ENCODE assay signal across 10 mouse cellular contexts in the genomic region with DNA sequence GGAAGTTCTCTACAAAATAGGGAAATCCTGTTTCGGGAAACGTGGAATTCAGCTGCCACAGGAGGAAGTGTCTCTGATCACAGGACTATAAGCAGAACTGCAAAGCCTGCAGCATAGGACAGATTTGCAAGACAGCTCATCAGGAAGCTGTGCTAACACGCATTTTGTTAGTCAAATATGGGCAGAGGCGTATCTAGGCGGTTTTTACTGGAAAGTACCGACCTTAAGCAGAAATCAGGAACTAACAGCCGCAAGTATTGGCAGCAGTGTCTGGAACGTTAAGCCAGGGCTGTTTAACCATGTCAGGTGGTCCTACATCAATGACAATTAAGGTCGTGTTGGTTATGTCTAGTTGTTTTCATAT. TPM values are rescaled to one million over a fixed set of nuclear protein-coding genes. Genes with fewer than 3 reads are reported as not detected.
DNase-seq lines count a peak whose midpoint lies in the region; ATAC-seq and TF ChIP-seq lines count a peak whose summit lies in the region.
"Had no signal": no experiment of that assay in that cellular context is flagged by ENCODE, and none has a peak within 500 bp of the region (broad histone marks: within the 10 kb centered on the region; RNA-seq: fewer than 3 reads in every experiment).

No protein-coding gene starts in this region.

- 61% methylated on average over 9 of the region's 9 CpGs for WGBS in embryonic facial prominence, embryonic 14.5 days
- WGBS in embryonic facial prominence, embryonic 10.5 days, result 82% methylated on average over 9 of the region's 9 CpGs
- 10% methylated on average over 9 of the region's 9 CpGs for WGBS in liver, embryonic 14.5 days (ENCODE audit: insufficient replicate concordance)
- WGBS in hindbrain, embryonic 11.5 days, result 86% methylated on average over 9 of the region's 9 CpGs
- 84% methylated on average over 9 of the region's 9 CpGs for WGBS in forebrain, embryonic 12.5 days

- ATAC-seq in embryonic facial prominence, embryonic 14.5 days (ENCODE audit: low read depth), result no peak
- ATAC-seq in granulocyte monocyte progenitor cell, adult 5-6 weeks (replicated peaks; ENCODE audit: poor library complexity, severe bottlenecking), result peak; percentile 45
- ATAC-seq in liver, embryonic 14.5 days (ENCODE audit: insufficient read depth), result peak; percentile 16; the same call in 1 of the 2 replicates
- ATAC-seq in hindbrain, embryonic 11.5 days (ENCODE audit: low FRiP score), result no peak
- no peak for ATAC-seq in forebrain, embryonic 12.5 days (ENCODE audit: low FRiP score)
- ATAC-seq: Patski had no signal

- TF ChIP-seq EP300 in liver, embryonic 14.5 days (IDR thresholded peaks at IDR 0.05; ENCODE audit: low read depth), result peak; percentile 69

- H3K4me3 ChIP-seq in embryonic facial prominence, embryonic 14.5 days (ENCODE audit: low read depth, low read length), result no peak overlapping the region
- H3K4me3 ChIP-seq in embryonic facial prominence, embryonic 10.5 days, result no peak overlapping the region
- no peak overlapping the region for H3K4me3 ChIP-seq in C2C12 (ENCODE audit: insufficient read depth, poor library complexity, severe bottlenecking)
- H3K4me3 ChIP-seq in liver, embryonic 14.5 days (ENCODE audit: insufficient read depth in 1 of 2, low read depth in 2 of 2, low read length in 2 of 2), result no peak overlapping the region
- H3K4me3 ChIP-seq in hindbrain, embryonic 11.5 days (ENCODE audit: low read depth, low read length), result no peak overlapping the region
- no peak overlapping the region for H3K4me3 ChIP-seq in forebrain, embryonic 12.5 days (replicated peaks)

- no peaks in the 10 kb centered on the region for H3K9me3 ChIP-seq in embryonic facial prominence, embryonic 14.5 days (ENCODE audit: control insufficient read depth, low read length)
- no peaks in the 10 kb centered on the region for H3K9me3 ChIP-seq in embryonic facial prominence, embryonic 10.5 days
- no peaks in the 10 kb centered on the region for H3K9me3 ChIP-seq in liver, embryonic 14.5 days (ENCODE audit: control insufficient read depth, low read length)
- no peaks in the 10 kb centered on the region for H3K9me3 ChIP-seq in hindbrain, embryonic 11.5 days (ENCODE audit: control insufficient read depth, low read length)
- no peaks in the 10 kb centered on the region for H3K9me3 ChIP-seq in forebrain, embryonic 12.5 days

- peak; percentile 73 for DNase-seq in embryonic facial prominence, embryonic 14.5 days (ENCODE audit: low spot score)
- DNase-seq in embryonic facial prominence, embryonic 10.5 days (ENCODE audit: low spot score), result no peak
- peak in 1 of 3 experiments; percentile 68 for DNase-seq in liver, embryonic 14.5 days (ENCODE audit: low read depth in 3 of 3, low spot score in 3 of 3)
- DNase-seq in spleen, adult 12 weeks (ENCODE audit: low spot score), result peak; percentile 59
- DNase-seq in hindbrain, embryonic 11.5 days (ENCODE audit: low spot score), result no peak

- no peak overlapping the region for H3ac ChIP-seq in C2C12 (ENCODE audit: control insufficient read depth, insufficient read length, low read depth)

- peaks cover 27% of the 10 kb centered on the region for H3K4me1 ChIP-seq in embryonic facial prominence, embryonic 14.5 days (ENCODE audit: control insufficient read depth, insufficient read depth, low read length)
- peaks cover 6% of the 10 kb centered on the region for H3K4me1 ChIP-seq in embryonic facial prominence, embryonic 10.5 days
- peaks cover 54 to 76% of the 10 kb centered on the region in 2 experiments for H3K4me1 ChIP-seq in liver, embryonic 14.5 days (replicated peaks; ENCODE audit: control insufficient read depth in 2 of 2, insufficient read depth in 2 of 2, low read length in 1 of 2)
- H3K4me1 ChIP-seq in hindbrain, embryonic 11.5 days (replicated peaks; ENCODE audit: control insufficient read depth, insufficient read depth, low read length), result no peaks in the 10 kb centered on the region
- peaks cover 3% of the 10 kb centered on the region; the same call in 1 of the 2 replicates for H3K4me1 ChIP-seq in forebrain, embryonic 12.5 days

- H3K79me2 ChIP-seq in C2C12 (ENCODE audit: control insufficient read depth, insufficient read depth), result no peaks in the 10 kb centered on the region

- H3K79me3 ChIP-seq in C2C12 (ENCODE audit: low read depth), result no peaks in the 10 kb centered on the region

- H3K4me2 ChIP-seq in embryonic facial prominence, embryonic 14.5 days (ENCODE audit: low read depth, low read length), result no peak overlapping the region
- no peak overlapping the region for H3K4me2 ChIP-seq in liver, embryonic 14.5 days (ENCODE audit: low read depth)
- no peak overlapping the region for H3K4me2 ChIP-seq in hindbrain, embryonic 11.5 days (replicated peaks; ENCODE audit: low read depth, low read length)
- H3K4me2 ChIP-seq in forebrain, embryonic 12.5 days, result no peak overlapping the region

- H3K27me3 ChIP-seq in embryonic facial prominence, embryonic 14.5 days (replicated peaks; ENCODE audit: control insufficient read depth, insufficient read depth, low read length), result no peaks in the 10 kb centered on the region
- H3K27me3 ChIP-seq in embryonic facial prominence, embryonic 10.5 days (replicated peaks; ENCODE audit: low read depth, poor library complexity, severe bottlenecking), result no peaks in the 10 kb centered on the region
- H3K27me3 ChIP-seq in C2C12 (ENCODE audit: control insufficient read depth, insufficient read depth, insufficient read length), result no peaks in the 10 kb centered on the region
- no peaks in the 10 kb centered on the region for H3K27me3 ChIP-seq in liver, embryonic 14.5 days (ENCODE audit: control insufficient read depth, insufficient read depth, low read length)
- H3K27me3 ChIP-seq in hindbrain, embryonic 11.5 days (ENCODE audit: control insufficient read depth, insufficient read depth, low read length), result no peaks in the 10 kb centered on the region
- no peaks in the 10 kb centered on the region; the same call in 1 of the 2 replicates for H3K27me3 ChIP-seq in forebrain, embryonic 12.5 days
- H3K27me3 ChIP-seq: Patski had no signal

- H3K9ac ChIP-seq in embryonic facial prominence, embryonic 14.5 days (ENCODE audit: low read depth, low read length), result no peak overlapping the region
- no peak overlapping the region for H3K9ac ChIP-seq in liver, embryonic 14.5 days (replicated peaks)
- no peak overlapping the region for H3K9ac ChIP-seq in hindbrain, embryonic 11.5 days (ENCODE audit: low read depth, low read length)
- H3K9ac ChIP-seq in forebrain, embryonic 12.5 days, result no peak overlapping the region

- H3K27ac ChIP-seq in embryonic facial prominence, embryonic 14.5 days (replicated peaks; ENCODE audit: low read depth, low read length), result no peak overlapping the region
- H3K27ac ChIP-seq in embryonic facial prominence, embryonic 10.5 days (replicated peaks), result no peak overlapping the region
- H3K27ac ChIP-seq in liver, embryonic 14.5 days, result no peak overlapping the region; the same call in 1 of the 2 replicates
- no peak overlapping the region for H3K27ac ChIP-seq in hindbrain, embryonic 11.5 days (ENCODE audit: low read depth, low read length)
- H3K27ac ChIP-seq in forebrain, embryonic 12.5 days, result no peak overlapping the region

- TF ChIP-seq CTCF in C2C12 (IDR thresholded peaks at IDR 0.05; ENCODE audit: control insufficient read depth, insufficient read depth, insufficient read length), result no peak
- no peak for TF ChIP-seq CTCF in liver, embryonic 14.5 days (IDR thresholded peaks at IDR 0.05; ENCODE audit: low read depth)

- no peaks in the 10 kb centered on the region for H3K36me3 ChIP-seq in embryonic facial prominence, embryonic 14.5 days (ENCODE audit: control insufficient read depth, insufficient read depth, low read length)
- no peaks in the 10 kb centered on the region for H3K36me3 ChIP-seq in embryonic facial prominence, embryonic 10.5 days (replicated peaks)
- H3K36me3 ChIP-seq in C2C12 (ENCODE audit: control insufficient read depth, insufficient read depth), result no peaks in the 10 kb centered on the region
- no peaks in the 10 kb centered on the region for H3K36me3 ChIP-seq in liver, embryonic 14.5 days (replicated peaks; ENCODE audit: control insufficient read depth, insufficient read depth, low read depth)
- no peaks in the 10 kb centered on the region for H3K36me3 ChIP-seq in hindbrain, embryonic 11.5 days (ENCODE audit: control insufficient read depth, insufficient read depth, low read length)
- H3K36me3 ChIP-seq in forebrain, embryonic 12.5 days (replicated peaks), result no peaks in the 10 kb centered on the region

TF ChIP-seq in C2C12, 6 proteins besides CTCF, POLR2A, EP300 and RAD21:
- TF ChIP-seq MAX (IDR thresholded peaks at IDR 0.05) (no peak), MYOD1 (IDR thresholded peaks at IDR 0.05; ENCODE audit: control insufficient read depth, insufficient read length, low read depth) (peak; percentile 46), CEBPB (IDR thresholded peaks at IDR 0.05; ENCODE audit: low read depth) (no peak)

RNA-seq across cellular contexts. Expression of a gene that starts 42.4 kb away (rescaled TPM):
- 0.18 and 0.35 TPM in 2 replicates for polyA plus RNA-seq in embryonic facial prominence, embryonic 14.5 days (2014; fragmentation: Nextera tagmentation; extraction: Ambion mirVana)
- not detected in 2 replicates for polyA plus RNA-seq in embryonic facial prominence, embryonic 10.5 days (2016; fragmentation: Nextera tagmentation; extraction: Ambion mirVana)
- not detected for polyA plus RNA-seq in C2C12 (2012; fragmentation: generic; extraction: Trizol)
- total RNA-seq in granulocyte monocyte progenitor cell, adult 5-6 weeks (2014; fragmentation: Nextera tagmentation), result 60.9 and 69.3 TPM in 2 replicates
- total RNA-seq in granulocyte monocyte progenitor cell, adult 5-6 weeks (2017), result 163 and 224 TPM in 2 replicates
- 0.44 and 0.98 TPM in 2 replicates for polyA plus RNA-seq in liver, embryonic 14.5 days (2012; rRNA removed)
- 0.97 and 1.1 TPM in 2 replicates for polyA plus RNA-seq in liver, embryonic 14.5 days (2014; fragmentation: Nextera tagmentation; extraction: Ambion mirVana)
- polyA plus RNA-seq in hindbrain, embryonic 11.5 days (2014; fragmentation: Nextera tagmentation; extraction: Ambion mirVana), result 0.09 TPM in 1 of 2 replicates, not detected in the other
- polyA plus RNA-seq in forebrain, embryonic 12.5 days (2016; fragmentation: Nextera tagmentation; extraction: Ambion mirVana), result not detected in 2 replicates
- total RNA-seq: layer of hippocampus, adult 18-20 months had no signal
- polyA plus RNA-seq: Patski had no signal

RNA-seq across cellular contexts. Expression of a gene that starts 52.4 kb away (rescaled TPM):
- 0.51 and 0.97 TPM in 2 replicates for polyA plus RNA-seq in embryonic facial prominence, embryonic 14.5 days (2014; fragmentation: Nextera tagmentation; extraction: Ambion mirVana)
- polyA plus RNA-seq in embryonic facial prominence, embryonic 10.5 days (2016; fragmentation: Nextera tagmentation; extraction: Ambion mirVana), result not detected in 2 replicates
- polyA plus RNA-seq in C2C12 (2012; fragmentation: generic; extraction: Trizol), result 8.0 TPM
- total RNA-seq in granulocyte monocyte progenitor cell, adult 5-6 weeks (2014; fragmentation: Nextera tagmentation), result 29.6 and 31.1 TPM in 2 replicates
- total RNA-seq in granulocyte monocyte progenitor cell, adult 5-6 weeks (2017), result 83.5 and 99.8 TPM in 2 replicates
- 2.1 and 6.6 TPM in 2 replicates for polyA plus RNA-seq in liver, embryonic 14.5 days (2012; rRNA removed)
- polyA plus RNA-seq in liver, embryonic 14.5 days (2014; fragmentation: Nextera tagmentation; extraction: Ambion mirVana), result 0.19 and 0.22 TPM in 2 replicates
- not detected in 2 replicates for polyA plus RNA-seq in hindbrain, embryonic 11.5 days (2014; fragmentation: Nextera tagmentation; extraction: Ambion mirVana)
- polyA plus RNA-seq in forebrain, embryonic 12.5 days (2016; fragmentation: Nextera tagmentation; extraction: Ambion mirVana), result not detected in 2 replicates

Comparison
In these comparisons a context has a peak if more than half of its experiments do, and no peak if none do; other contexts are left out.
1. DNase-seq: peak in embryonic facial prominence, embryonic 14.5 days (single experiment) and spleen, adult 12 weeks (single experiment); none in embryonic facial prominence, embryonic 10.5 days (single experiment) and hindbrain, embryonic 11.5 days (single experiment).
2. ATAC-seq: peak in granulocyte monocyte progenitor cell, adult 5-6 weeks (single experiment) and liver, embryonic 14.5 days (single experiment); none in embryonic facial prominence, embryonic 14.5 days (single experiment), hindbrain, embryonic 11.5 days (single experiment) and forebrain, embryonic 12.5 days (single experiment).